ENCODE assay signal across 8 mouse cellular contexts in the genomic region with DNA sequence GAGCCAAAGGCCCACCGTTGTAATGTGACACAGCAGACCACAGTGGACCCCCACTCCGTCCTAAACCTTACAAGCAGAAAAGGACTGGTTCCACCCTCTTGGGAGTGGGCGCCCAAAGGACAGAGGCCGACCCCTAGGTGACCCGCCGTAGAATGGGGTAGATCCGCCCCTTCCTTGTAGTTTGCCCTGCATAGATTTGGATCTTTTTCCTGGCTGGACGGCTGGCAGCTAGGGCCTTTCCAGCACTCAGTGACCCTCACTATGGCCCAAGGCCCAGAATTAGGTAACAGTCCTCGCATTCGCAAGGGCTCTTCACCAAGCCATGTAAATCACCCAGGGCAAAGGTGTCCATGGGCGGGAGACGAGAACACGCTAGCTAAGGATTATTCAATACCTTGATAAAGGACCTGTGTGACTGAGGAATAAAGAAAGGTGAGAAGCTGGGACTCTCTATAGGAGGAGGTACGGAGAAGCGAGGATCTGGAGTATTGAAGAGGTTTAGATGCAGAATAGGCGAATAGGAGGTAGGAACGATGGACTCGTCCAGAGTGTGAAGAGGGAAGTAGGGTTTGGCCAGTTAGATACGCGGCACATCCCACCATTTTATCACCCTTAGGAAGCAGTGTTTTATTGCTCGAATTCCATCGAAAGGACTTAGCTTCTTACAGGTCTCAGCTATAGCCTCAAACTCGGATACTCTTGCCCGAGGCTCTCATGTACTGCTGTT. TPM values are rescaled to one million over a fixed set of nuclear protein-coding genes. Genes with fewer than 3 reads are reported as not detected.
DNase-seq lines count a peak whose midpoint lies in the region; ATAC-seq and TF ChIP-seq lines count a peak whose summit lies in the region.

No protein-coding gene starts in this region.

- H3K27ac ChIP-seq in thymus, adult 2 months (ENCODE audit: control insufficient read depth, insufficient read depth, low read length), result peak overlapping the region; percentile 68

- no peaks in the 10 kb centered on the region for H3K36me3 ChIP-seq in thymus, adult 2 months (ENCODE audit: control insufficient read depth, insufficient read depth, low read length)

- ATAC-seq in erythroid progenitor cell, adult 5-6 weeks (replicated peaks; ENCODE audit: low FRiP score, poor library complexity, severe bottlenecking), result peak; percentile 1

- peaks cover 36% of the 10 kb centered on the region for H3K4me1 ChIP-seq in thymus, adult 2 months (replicated peaks; ENCODE audit: control insufficient read depth, insufficient read depth, low read length)

- 27% methylated on average over 24 of the region's 24 CpGs for WGBS in thymus, adult 2 months

- no peak for TF ChIP-seq CTCF in thymus, adult 2 months (IDR thresholded peaks at IDR 0.05; ENCODE audit: borderline replicate concordance, control insufficient read depth, extremely low read depth, insufficient read depth, low read length, poor library complexity)

- no peak for DNase-seq in thymus, adult 2 months
- DNase-seq in thymus, postnatal 25 days, result no peak
- peak; percentile 84 to 90 for DNase-seq in kidney, adult 8-10 months
- peak; percentile 77 for DNase-seq in lung, postnatal 10 days
- DNase-seq in testis, postnatal 14 days (ENCODE audit: low spot score), result peak; percentile 67
- no peak for DNase-seq in left cerebral cortex, adult 8-10 months (ENCODE audit: low spot score in 2 of 2)
- DNase-seq in thymus, postnatal 0 days (ENCODE audit: low spot score), result no peak

- no peaks in the 10 kb centered on the region for H3K27me3 ChIP-seq in thymus, adult 2 months (ENCODE audit: control insufficient read depth, insufficient read depth, low read length)

- peak overlapping the region; percentile 62 for H3K4me3 ChIP-seq in thymus, adult 2 months (ENCODE audit: control insufficient read depth, insufficient read depth, low read length)

- no peak for TF ChIP-seq POLR2A in thymus, adult 2 months (IDR thresholded peaks at IDR 0.05; ENCODE audit: control insufficient read depth, extremely low read depth, insufficient read depth, low read length, poor library complexity)

RNA-seq across cellular contexts. Expression of a gene that starts 0.6 kb away (rescaled TPM):
- polyA plus RNA-seq in thymus, adult 2 months (2012; rRNA removed), result 316 and 350 TPM in 2 replicates
- total RNA-seq in erythroid progenitor cell, adult 5-6 weeks (2015; ENCODE audit: low replicate concordance), result 12.6 and 17.3 TPM in 2 replicates
- 8.0 and 10.3 TPM in 2 replicates for total RNA-seq in erythroid progenitor cell, adult 5-6 weeks (2017; ENCODE audit: low replicate concordance)
- 100 to 1,000 TPM; 150 to 164 (median 155) TPM for total RNA-seq in left cerebral cortex, adult 8-10 months (2022)
- 37.5 and 44.9 TPM in 2 replicates for polyA plus RNA-seq in thymus, postnatal 0 days (2015; fragmentation: Nextera tagmentation; extraction: Ambion mirVana)

RNA-seq across cellular contexts. Expression of a gene that starts 1.2 kb away (rescaled TPM):
- polyA plus RNA-seq in thymus, adult 2 months (2012; rRNA removed), result 140 and 175 TPM in 2 replicates
- 39.4 and 63.8 TPM in 2 replicates for total RNA-seq in erythroid progenitor cell, adult 5-6 weeks (2015; ENCODE audit: low replicate concordance)
- 16.6 and 24.9 TPM in 2 replicates for total RNA-seq in erythroid progenitor cell, adult 5-6 weeks (2017; ENCODE audit: low replicate concordance)
- total RNA-seq in left cerebral cortex, adult 8-10 months (2022), result 10 to 100 TPM; 73.3 to 77.6 (median 76.0) TPM
- 135 and 144 TPM in 2 replicates for polyA plus RNA-seq in thymus, postnatal 0 days (2015; fragmentation: Nextera tagmentation; extraction: Ambion mirVana)

RNA-seq across cellular contexts. Expression of a gene that starts 7.0 kb away (rescaled TPM):
- 13.4 and 18.8 TPM in 2 replicates for polyA plus RNA-seq in thymus, adult 2 months (2012; rRNA removed)
- total RNA-seq in erythroid progenitor cell, adult 5-6 weeks (2015; ENCODE audit: low replicate concordance), result 0.84 and 1.1 TPM in 2 replicates
- total RNA-seq in erythroid progenitor cell, adult 5-6 weeks (2017; ENCODE audit: low replicate concordance), result 1.7 TPM in 1 of 2 replicates, not detected in the other
- total RNA-seq in left cerebral cortex, adult 8-10 months (2022), result under 1 TPM; 0.39 to 0.83 (median 0.54) TPM
- 2.5 and 4.0 TPM in 2 replicates for polyA plus RNA-seq in thymus, postnatal 0 days (2015; fragmentation: Nextera tagmentation; extraction: Ambion mirVana)

RNA-seq across cellular contexts. Expression of a gene that starts 11.1 kb away (rescaled TPM):
- polyA plus RNA-seq in thymus, adult 2 months (2012; rRNA removed), result 13.0 and 16.0 TPM in 2 replicates
- 3.2 TPM in 1 of 2 replicates, not detected in the other for total RNA-seq in erythroid progenitor cell, adult 5-6 weeks (2015; ENCODE audit: low replicate concordance)
- total RNA-seq in erythroid progenitor cell, adult 5-6 weeks (2017; ENCODE audit: low replicate concordance), result not detected in 2 replicates
- 1 to 10 TPM; 3.0 to 4.9 (median 3.4) TPM for total RNA-seq in left cerebral cortex, adult 8-10 months (2022)
- polyA plus RNA-seq in thymus, postnatal 0 days (2015; fragmentation: Nextera tagmentation; extraction: Ambion mirVana), result 3.1 and 3.3 TPM in 2 replicates

RNA-seq across cellular contexts. Expression of a gene that starts 13.6 kb away (rescaled TPM):
- 144 and 146 TPM in 2 replicates for polyA plus RNA-seq in thymus, adult 2 months (2012; rRNA removed)
- total RNA-seq in erythroid progenitor cell, adult 5-6 weeks (2015; ENCODE audit: low replicate concordance), result 8.3 and 9.2 TPM in 2 replicates
- 8.7 and 19.7 TPM in 2 replicates for total RNA-seq in erythroid progenitor cell, adult 5-6 weeks (2017; ENCODE audit: low replicate concordance)
- total RNA-seq in left cerebral cortex, adult 8-10 months (2022), result 10 to 100 TPM; 59.5 to 66.5 (median 62.6) TPM
- 10.4 and 13.3 TPM in 2 replicates for polyA plus RNA-seq in thymus, postnatal 0 days (2015; fragmentation: Nextera tagmentation; extraction: Ambion mirVana)

Comparison
In these comparisons a context has a peak if more than half of its experiments do, and no peak if none do; other contexts are left out.
1. DNase-seq: peak in kidney, adult 8-10 months (2 of 2), lung, postnatal 10 days (single experiment) and testis, postnatal 14 days (single experiment); none in thymus, adult 2 months (single experiment), thymus, postnatal 25 days (single experiment), left cerebral cortex, adult 8-10 months (0 of 2) and thymus, postnatal 0 days (single experiment).
2. RNA of a gene that starts 0.6 kb away (total RNA-seq): 150 to 164 TPM in left cerebral cortex, adult 8-10 months; 8.0 to 17.3 TPM in erythroid progenitor cell, adult 5-6 weeks; every median in the first group is over 4 times any median in the second.